ENCODE assay signal across 14 mouse cellular contexts in genomic region chr4:149168016-149168415, GRCm38 (mm10). TPM values are rescaled to one million over a fixed set of nuclear protein-coding genes. Genes with fewer than 3 reads are reported as not detected.
A peak's percentile ranks its signal among the peaks of the same experiment; 100 is the strongest.
DNase-seq lines count a peak whose midpoint lies in the region; ATAC-seq lines count a peak whose summit lies in the region.
"Had no signal": no experiment of that assay in that cellular context is flagged by ENCODE, and none has a peak within 500 bp of the region (broad histone marks: within the 10 kb centered on the region; RNA-seq: fewer than 3 reads in every experiment).

No protein-coding gene starts in this region.

- H3K36me3 ChIP-seq in heart, embryonic 11.5 days (ENCODE audit: control insufficient read depth, insufficient read depth, low read length): peaks cover 2% of the 10 kb centered on the region; the same call in 1 of the 2 replicates
- peaks cover 25% of the 10 kb centered on the region for H3K36me3 ChIP-seq in megakaryocyte, embryonic 14.5 days (replicated peaks; ENCODE audit: low read length)
- H3K36me3 ChIP-seq in liver, embryonic 13.5 days: peaks cover 15% of the 10 kb centered on the region
- H3K36me3 ChIP-seq in stomach, embryonic 16.5 days (ENCODE audit: control insufficient read depth, insufficient read depth, low read length): no peaks in the 10 kb centered on the region

- peak overlapping the region; percentile 93; the same call in 1 of the 2 replicates for H3K4me2 ChIP-seq in heart, embryonic 11.5 days
- H3K4me2 ChIP-seq in liver, embryonic 13.5 days: peak overlapping the region; percentile 96
- peak overlapping the region; percentile 90; the same call in 1 of the 2 replicates for H3K4me2 ChIP-seq in stomach, embryonic 16.5 days (ENCODE audit: low read depth, low read length)

- no peaks in the 10 kb centered on the region for H3K9me3 ChIP-seq in heart, embryonic 11.5 days (replicated peaks; ENCODE audit: control insufficient read depth, low read length)
- no peaks in the 10 kb centered on the region for H3K9me3 ChIP-seq in megakaryocyte, embryonic 14.5 days
- no peaks in the 10 kb centered on the region for H3K9me3 ChIP-seq in liver, embryonic 13.5 days (replicated peaks)
- no peaks in the 10 kb centered on the region for H3K9me3 ChIP-seq in stomach, embryonic 16.5 days (replicated peaks; ENCODE audit: control insufficient read depth, low read length)
- H3K9me3 ChIP-seq: hindbrain, embryonic 15.5 days; limb, embryonic 15.5 days; midbrain, embryonic 15.5 days had no signal

- no peak for ATAC-seq in heart, embryonic 11.5 days (replicated peaks; ENCODE audit: insufficient number of reproducible peaks, low FRiP score, low TSS enrichment)
- no peak for ATAC-seq in megakaryocyte, adult 5-6 weeks (ENCODE audit: poor library complexity, severe bottlenecking)
- no peak for ATAC-seq in liver, embryonic 13.5 days (ENCODE audit: low read depth)
- ATAC-seq in stomach, embryonic 16.5 days (ENCODE audit: insufficient read depth, low FRiP score): no peak
- ATAC-seq: midbrain, embryonic 15.5 days; Patski had no signal

- H3K9ac ChIP-seq in heart, embryonic 11.5 days (ENCODE audit: low read depth, low read length): no peak overlapping the region
- peak overlapping the region; percentile 51 for H3K9ac ChIP-seq in liver, embryonic 13.5 days
- H3K9ac ChIP-seq in stomach, embryonic 16.5 days (ENCODE audit: low read length): no peak overlapping the region

- no peak overlapping the region for H3K27ac ChIP-seq in heart, embryonic 11.5 days (ENCODE audit: low read depth, low read length)
- peak overlapping the region; percentile 41; the same call in 1 of the 2 replicates for H3K27ac ChIP-seq in liver, embryonic 13.5 days
- no peak overlapping the region for H3K27ac ChIP-seq in stomach, embryonic 16.5 days (ENCODE audit: low read length)
- H3K27ac ChIP-seq: hindbrain, embryonic 15.5 days; midbrain, embryonic 15.5 days had no signal

- DNase-seq in heart, postnatal 25 days (ENCODE audit: low spot score): no peak
- DNase-seq in liver, embryonic 13.5 days: no peak
- no peak for DNase-seq in ovary, postnatal 36 days (ENCODE audit: low spot score)
- no peak for DNase-seq in kidney, postnatal 10 days
- DNase-seq: cerebellum, postnatal 25 days; heart, adult 11 months had no signal

- no peaks in the 10 kb centered on the region for H3K27me3 ChIP-seq in heart, embryonic 11.5 days (ENCODE audit: control insufficient read depth, insufficient read depth, low read length)
- H3K27me3 ChIP-seq in megakaryocyte, embryonic 14.5 days (replicated peaks): no peaks in the 10 kb centered on the region
- H3K27me3 ChIP-seq in liver, embryonic 13.5 days: no peaks in the 10 kb centered on the region
- H3K27me3 ChIP-seq in stomach, embryonic 16.5 days (ENCODE audit: control insufficient read depth, insufficient read depth, low read length): no peaks in the 10 kb centered on the region
- H3K27me3 ChIP-seq: hindbrain, embryonic 15.5 days; limb, embryonic 15.5 days; midbrain, embryonic 15.5 days; Patski had no signal

- peaks cover 9% of the 10 kb centered on the region for H3K4me1 ChIP-seq in heart, embryonic 11.5 days (ENCODE audit: control insufficient read depth, insufficient read depth, low read length)
- peaks cover 81% of the 10 kb centered on the region for H3K4me1 ChIP-seq in megakaryocyte, embryonic 14.5 days
- H3K4me1 ChIP-seq in liver, embryonic 13.5 days (replicated peaks): peaks cover 76% of the 10 kb centered on the region
- peaks cover 16% of the 10 kb centered on the region for H3K4me1 ChIP-seq in stomach, embryonic 16.5 days (ENCODE audit: control insufficient read depth, insufficient read depth, low read length)

- WGBS in heart, embryonic 11.5 days (ENCODE audit: insufficient replicate concordance): 49% methylated on average over 2 of the region's 2 CpGs
- WGBS in liver, embryonic 13.5 days (ENCODE audit: insufficient replicate concordance): 12% methylated on average over 2 of the region's 2 CpGs
- 66% methylated on average over 2 of the region's 2 CpGs for WGBS in stomach, embryonic 16.5 days

- intact Hi-C loops in heart, postnatal 25 days (cut with DNase I): no loop called here

- H3K4me3 ChIP-seq in heart, embryonic 11.5 days (ENCODE audit: low read depth, low read length): peak overlapping the region; percentile 92; the same call in 1 of the 2 replicates
- peak overlapping the region; percentile 99 for H3K4me3 ChIP-seq in megakaryocyte, embryonic 14.5 days (replicated peaks)
- peak overlapping the region; percentile 85 for H3K4me3 ChIP-seq in liver, embryonic 13.5 days (replicated peaks)
- peak overlapping the region; percentile 93; the same call in 1 of the 2 replicates for H3K4me3 ChIP-seq in stomach, embryonic 16.5 days (replicated peaks; ENCODE audit: low read length)

RNA-seq across cellular contexts. Expression of gene Pgd, which starts 1.4 kb away (rescaled TPM):
- polyA plus RNA-seq in heart, embryonic 11.5 days (2014; fragmentation: Nextera tagmentation; extraction: Ambion mirVana): 37.2 and 37.8 TPM in 2 replicates
- 10 to 100 TPM; 39.9 TPM for total RNA-seq in heart, postnatal 25 days (2021)
- 102 and 133 TPM in 2 replicates for polyA plus RNA-seq in megakaryocyte, embryonic 14.5 days (2012; ENCODE audit: insufficient read depth, low replicate concordance)
- 163 and 175 TPM in 2 replicates for total RNA-seq in megakaryocyte, adult 5-6 weeks (2015)
- total RNA-seq in megakaryocyte, adult 5-6 weeks (2017): 146 and 161 TPM in 2 replicates
- 74.7 and 80.2 TPM in 2 replicates for polyA plus RNA-seq in liver, embryonic 13.5 days (2015; fragmentation: Nextera tagmentation; extraction: Ambion mirVana)
- polyA plus RNA-seq in stomach, embryonic 16.5 days (2015; fragmentation: Nextera tagmentation; extraction: Ambion mirVana): 206 and 241 TPM in 2 replicates

RNA-seq across cellular contexts. Expression of gene Cenps, which starts 30.6 kb away (rescaled TPM):
- polyA plus RNA-seq in heart, embryonic 11.5 days (2014; fragmentation: Nextera tagmentation; extraction: Ambion mirVana): 30.1 and 33.3 TPM in 2 replicates
- total RNA-seq in heart, postnatal 25 days (2021): 1 to 10 TPM; 7.8 to 8.9 TPM
- polyA plus RNA-seq in megakaryocyte, embryonic 14.5 days (2012; ENCODE audit: insufficient read depth, low replicate concordance): 7.5 TPM in 1 of 2 replicates, not detected in the other
- total RNA-seq in megakaryocyte, adult 5-6 weeks (2015): 13.0 and 15.8 TPM in 2 replicates
- 7.7 and 18.6 TPM in 2 replicates for total RNA-seq in megakaryocyte, adult 5-6 weeks (2017)
- 20.7 and 24.8 TPM in 2 replicates for polyA plus RNA-seq in liver, embryonic 13.5 days (2015; fragmentation: Nextera tagmentation; extraction: Ambion mirVana)
- polyA plus RNA-seq in stomach, embryonic 16.5 days (2015; fragmentation: Nextera tagmentation; extraction: Ambion mirVana): 22.3 and 24.5 TPM in 2 replicates

RNA-seq across cellular contexts. Expression of gene Cort, which starts 41.5 kb away (rescaled TPM):
- 0.24 and 0.46 TPM in 2 replicates for polyA plus RNA-seq in heart, embryonic 11.5 days (2014; fragmentation: Nextera tagmentation; extraction: Ambion mirVana)
- total RNA-seq in heart, postnatal 25 days (2021): under 1 TPM in 1 of 2 experiments, not detected in 1; 0.39 TPM
- 3.4 TPM in 1 of 2 replicates, not detected in the other for polyA plus RNA-seq in megakaryocyte, embryonic 14.5 days (2012; ENCODE audit: insufficient read depth, low replicate concordance)
- not detected in 2 replicates for total RNA-seq in megakaryocyte, adult 5-6 weeks (2015)
- 0.51 TPM in 1 of 2 replicates, not detected in the other for total RNA-seq in megakaryocyte, adult 5-6 weeks (2017)
- polyA plus RNA-seq in liver, embryonic 13.5 days (2015; fragmentation: Nextera tagmentation; extraction: Ambion mirVana): not detected in 2 replicates
- polyA plus RNA-seq in stomach, embryonic 16.5 days (2015; fragmentation: Nextera tagmentation; extraction: Ambion mirVana): not detected in 2 replicates
- polyA plus RNA-seq: limb, embryonic 15.5 days had no signal
